9 mouse cellular contexts compared by ENCODE assay signal in genomic region chr2:35906174-35906798, GRCm38 (mm10).
DNase-seq lines count a peak whose midpoint lies in the region; ATAC-seq lines count a peak whose summit lies in the region.
"Had no signal": no experiment of that assay in that cellular context is flagged by ENCODE, and none has a peak within 500 bp of the region (broad histone marks: within the 10 kb centered on the region; RNA-seq: fewer than 3 reads in every experiment).

No protein-coding gene starts in this region.

- H3K27me3 ChIP-seq in hindbrain, embryonic 12.5 days, result no peaks in the 10 kb centered on the region
- H3K27me3 ChIP-seq: megakaryocyte, embryonic 14.5 days had no signal

- no peaks in the 10 kb centered on the region for H3K9me3 ChIP-seq in hindbrain, embryonic 12.5 days (replicated peaks)

- WGBS in hindbrain, embryonic 12.5 days, result 25% methylated on average over 11 of the region's 11 CpGs

- H3K36me3 ChIP-seq in hindbrain, embryonic 12.5 days, result no peaks in the 10 kb centered on the region

- H3K4me1 ChIP-seq in hindbrain, embryonic 12.5 days, result no peaks in the 10 kb centered on the region

- ATAC-seq in hindbrain, embryonic 12.5 days (ENCODE audit: low FRiP score), result peak; percentile 65

- DNase-seq in ZHBTc4 (ENCODE audit: low read depth, low spot score), result peak; percentile 79
- peak; percentile 87 to 93 for DNase-seq in cerebellum, postnatal 10 days
- peak; percentile 62 for DNase-seq in frontal cortex, postnatal 10 days (ENCODE audit: low spot score in 2 of 2)
- DNase-seq in layer of hippocampus, adult 9-10 months (ENCODE audit: low spot score), result peak; percentile 74
- DNase-seq in lung, postnatal 10 days, result peak; percentile 83
- DNase-seq in retina, postnatal 7 days (ENCODE audit: low read depth, low spot score), result peak; percentile 72
- DNase-seq in yolk sac, embryonic 10.5 days (ENCODE audit: low spot score), result peak; percentile 54

- no peak overlapping the region for H3K4me2 ChIP-seq in hindbrain, embryonic 12.5 days (replicated peaks)

- H3K27ac ChIP-seq in hindbrain, embryonic 12.5 days, result no peak overlapping the region

- H3K9ac ChIP-seq in hindbrain, embryonic 12.5 days, result no peak overlapping the region

- no peak overlapping the region for H3K4me3 ChIP-seq in hindbrain, embryonic 12.5 days
- H3K4me3 ChIP-seq: megakaryocyte, embryonic 14.5 days had no signal
